Mouse (Mus musculus): ENCODE measurements at regions not wholly inside any gene's neighbourhood (a gene's known extent, or its start where the extent isn't known, plus 50 kb on each side); places are given as distances from the start of the nearest gene placed in this dataset.
A peak's percentile ranks its signal among the peaks of the same experiment; 100 is the strongest.

GRCm38 (mm10) chr10:38875667-38876245, 54.2 kb upstream of the Rfpl4b start:
- peak in 1 of 2 experiments; percentile 70 for DNase-seq

GRCm38 (mm10) chr10:38879271-38879670, 57.7 kb upstream of the Rfpl4b start:
- DNase-seq: no peak

- DNase-seq: no peak
Observed at GRCm38 (mm10) chr10:38880642-38881187, 59.1 kb upstream of the Rfpl4b start.

- peak; percentile 9 to 35 for DNase-seq
Observed at GRCm38 (mm10) chr10:38882154-38882553, 60.6 kb upstream of the Rfpl4b start.

GRCm38 (mm10) chr10:38883816-38884599, 62.4 kb upstream of the Rfpl4b start:
- DNase-seq: no peak

GRCm38 (mm10) chr10:38884641-38885040, 63.1 kb upstream of the Rfpl4b start:
- no peak for DNase-seq

- no peak for DNase-seq
Observed at GRCm38 (mm10) chr10:38886441-38886840, 64.9 kb upstream of the Rfpl4b start.

GRCm38 (mm10) chr10:38887896-38888295, 66.3 kb upstream of the Rfpl4b start:
- no peak for DNase-seq

- DNase-seq: no peak
Observed at GRCm38 (mm10) chr10:38894706-38895105, 70.6 kb upstream of the Lama4 start.

GRCm38 (mm10) chr10:38895656-38896055, 69.7 kb upstream of the Lama4 start:
- no peak for DNase-seq

- peak; percentile 65 to 68 for DNase-seq
Observed at GRCm38 (mm10) chr10:38897573-38897972, 67.7 kb upstream of the Lama4 start.

GRCm38 (mm10) chr10:38906121-38906520, 59.2 kb upstream of the Lama4 start:
- no peak for DNase-seq

- no peak for DNase-seq
Observed at GRCm38 (mm10) chr10:38907835-38908234, 57.5 kb upstream of the Lama4 start.

GRCm38 (mm10) chr10:38908277-38908676, 57.0 kb upstream of the Lama4 start:
- peak; percentile 51 to 78 for DNase-seq

GRCm38 (mm10) chr10:38909152-38909732, 56.1 kb upstream of the Lama4 start:
- DNase-seq: no peak

- no peak for DNase-seq
Observed at GRCm38 (mm10) chr10:38909843-38910242, 55.5 kb upstream of the Lama4 start.

- DNase-seq: no peak
Observed at GRCm38 (mm10) chr10:38913013-38913412, 52.3 kb upstream of the Lama4 start.

Data from kidney, postnatal 25 days (tissue).